ENCODE assay signal across 29 mouse cellular contexts in genomic region chr1:79379736-79380135, GRCm38 (mm10).
DNase-seq lines count a peak whose midpoint lies in the region; ATAC-seq lines count a peak whose summit lies in the region.
"Had no signal": no experiment of that assay in that cellular context is flagged by ENCODE, and none has a peak within 500 bp of the region (broad histone marks: within the 10 kb centered on the region; RNA-seq: fewer than 3 reads in every experiment).

No protein-coding gene starts in this region.

- no peak for DNase-seq in forebrain, embryonic 10.5 days (ENCODE audit: extremely low spot score, low spot score)
- no peak for DNase-seq in hindbrain, embryonic 14.5 days (ENCODE audit: low spot score)
- no peak for DNase-seq in neural tube, embryonic 10.5 days (ENCODE audit: extremely low spot score, low spot score)
- DNase-seq in adrenal gland, postnatal 25 days, result no peak
- DNase-seq: adrenal gland, adult 2 months; cerebellum, adult 11 months; cerebellum, adult 9-10 months; cerebellum, postnatal 36 days; gastrocnemius, postnatal 25 days; heart, adult 2 months; heart, postnatal 4 days; kidney, adult 2 months; kidney, postnatal 36 days; layer of hippocampus, postnatal 36 days; left cerebral cortex, postnatal 4 days; liver, postnatal 0 days; lung, postnatal 36 days; right cerebral cortex, postnatal 25 days; thymus, adult 18-20 months; thymus, postnatal 25 days had no signal

- H3K9me3 ChIP-seq in forebrain, embryonic 10.5 days, result no peaks in the 10 kb centered on the region
- H3K9me3 ChIP-seq in forebrain, embryonic 13.5 days (replicated peaks), result no peaks in the 10 kb centered on the region
- no peaks in the 10 kb centered on the region for H3K9me3 ChIP-seq in hindbrain, embryonic 14.5 days (ENCODE audit: control insufficient read depth, low read length)
- H3K9me3 ChIP-seq in hindbrain, embryonic 12.5 days (replicated peaks), result no peaks in the 10 kb centered on the region
- H3K9me3 ChIP-seq in neural tube, embryonic 12.5 days, result no peaks in the 10 kb centered on the region
- H3K9me3 ChIP-seq in neural tube, embryonic 14.5 days (ENCODE audit: control insufficient read depth, low read length), result no peaks in the 10 kb centered on the region
- H3K9me3 ChIP-seq: heart, embryonic 12.5 days; liver, embryonic 12.5 days; stomach, embryonic 15.5 days had no signal

- no peaks in the 10 kb centered on the region for H3K36me3 ChIP-seq in forebrain, embryonic 10.5 days (replicated peaks)
- H3K36me3 ChIP-seq in forebrain, embryonic 13.5 days (ENCODE audit: poor library complexity, severe bottlenecking), result no peaks in the 10 kb centered on the region
- no peaks in the 10 kb centered on the region for H3K36me3 ChIP-seq in hindbrain, embryonic 14.5 days (replicated peaks; ENCODE audit: control insufficient read depth, insufficient read depth)
- no peaks in the 10 kb centered on the region for H3K36me3 ChIP-seq in hindbrain, embryonic 12.5 days
- H3K36me3 ChIP-seq in neural tube, embryonic 12.5 days, result no peaks in the 10 kb centered on the region
- no peaks in the 10 kb centered on the region for H3K36me3 ChIP-seq in neural tube, embryonic 14.5 days (ENCODE audit: control insufficient read depth, insufficient read depth, low read length)
- H3K36me3 ChIP-seq: heart, embryonic 12.5 days; liver, embryonic 12.5 days; stomach, embryonic 15.5 days had no signal

- no peak overlapping the region for H3K4me3 ChIP-seq in forebrain, embryonic 10.5 days
- no peak overlapping the region for H3K4me3 ChIP-seq in forebrain, embryonic 13.5 days
- no peak overlapping the region for H3K4me3 ChIP-seq in hindbrain, embryonic 14.5 days (replicated peaks; ENCODE audit: low read length)
- no peak overlapping the region for H3K4me3 ChIP-seq in hindbrain, embryonic 12.5 days
- no peak overlapping the region for H3K4me3 ChIP-seq in neural tube, embryonic 12.5 days
- H3K4me3 ChIP-seq in neural tube, embryonic 14.5 days (ENCODE audit: low read depth, low read length), result no peak overlapping the region
- H3K4me3 ChIP-seq: heart, adult 2 months; heart, embryonic 12.5 days; liver, embryonic 12.5 days; stomach, embryonic 15.5 days had no signal

- no peaks in the 10 kb centered on the region for H3K27me3 ChIP-seq in forebrain, embryonic 10.5 days (ENCODE audit: poor library complexity, severe bottlenecking)
- H3K27me3 ChIP-seq in forebrain, embryonic 13.5 days, result no peaks in the 10 kb centered on the region
- H3K27me3 ChIP-seq in hindbrain, embryonic 14.5 days (ENCODE audit: control insufficient read depth, insufficient read depth, low read length), result no peaks in the 10 kb centered on the region
- H3K27me3 ChIP-seq in hindbrain, embryonic 12.5 days, result no peaks in the 10 kb centered on the region
- no peaks in the 10 kb centered on the region for H3K27me3 ChIP-seq in neural tube, embryonic 12.5 days (replicated peaks)
- H3K27me3 ChIP-seq in neural tube, embryonic 14.5 days (ENCODE audit: control insufficient read depth, insufficient read depth, low read length), result no peaks in the 10 kb centered on the region
- H3K27me3 ChIP-seq: CH12.LX; heart, embryonic 12.5 days; liver, embryonic 12.5 days; stomach, embryonic 15.5 days had no signal

- peaks cover 4% of the 10 kb centered on the region; the same call in 1 of the 2 replicates for H3K4me1 ChIP-seq in forebrain, embryonic 10.5 days
- H3K4me1 ChIP-seq in forebrain, embryonic 13.5 days, result no peaks in the 10 kb centered on the region
- no peaks in the 10 kb centered on the region for H3K4me1 ChIP-seq in hindbrain, embryonic 14.5 days (replicated peaks; ENCODE audit: control insufficient read depth, insufficient read depth, low read length)
- H3K4me1 ChIP-seq in hindbrain, embryonic 12.5 days, result 0 out of 2 replicates have a peak, but pooled peaks cover 2% of the 10 kb centered on the region
- no peaks in the 10 kb centered on the region for H3K4me1 ChIP-seq in neural tube, embryonic 12.5 days
- H3K4me1 ChIP-seq in neural tube, embryonic 14.5 days (ENCODE audit: control insufficient read depth, insufficient read depth, low read length), result no peaks in the 10 kb centered on the region
- H3K4me1 ChIP-seq: heart, embryonic 12.5 days; liver, embryonic 12.5 days; stomach, embryonic 15.5 days had no signal

- WGBS in forebrain, embryonic 10.5 days, result 89% methylated on average over 5 of the region's 5 CpGs
- WGBS in forebrain, embryonic 13.5 days, result 53% methylated on average over 5 of the region's 5 CpGs
- WGBS in hindbrain, embryonic 14.5 days, result 60% methylated on average over 5 of the region's 5 CpGs
- WGBS in hindbrain, embryonic 12.5 days, result 79% methylated on average over 5 of the region's 5 CpGs
- WGBS in neural tube, embryonic 12.5 days, result 70% methylated on average over 5 of the region's 5 CpGs
- 56% methylated on average over 5 of the region's 5 CpGs for WGBS in neural tube, embryonic 14.5 days

- no peak overlapping the region for H3K4me2 ChIP-seq in forebrain, embryonic 13.5 days
- no peak overlapping the region for H3K4me2 ChIP-seq in hindbrain, embryonic 14.5 days (replicated peaks)
- no peak overlapping the region for H3K4me2 ChIP-seq in hindbrain, embryonic 12.5 days (replicated peaks)
- H3K4me2 ChIP-seq in neural tube, embryonic 12.5 days (replicated peaks), result no peak overlapping the region
- H3K4me2 ChIP-seq in neural tube, embryonic 14.5 days (ENCODE audit: low read depth, low read length), result no peak overlapping the region
- H3K4me2 ChIP-seq: heart, embryonic 12.5 days; liver, embryonic 12.5 days; stomach, embryonic 15.5 days had no signal

- H3K27ac ChIP-seq in forebrain, embryonic 10.5 days, result 0 out of 2 replicates have a peak overlapping the region, but pooled peaks have one; percentile 35
- no peak overlapping the region for H3K27ac ChIP-seq in forebrain, embryonic 13.5 days
- peak overlapping the region; percentile 28; the same call in 1 of the 2 replicates for H3K27ac ChIP-seq in hindbrain, embryonic 14.5 days
- H3K27ac ChIP-seq in hindbrain, embryonic 12.5 days, result no peak overlapping the region
- no peak overlapping the region for H3K27ac ChIP-seq in neural tube, embryonic 12.5 days
- H3K27ac ChIP-seq in neural tube, embryonic 14.5 days (ENCODE audit: low read depth, low read length), result 0 out of 2 replicates have a peak overlapping the region, but pooled peaks have one; percentile 39
- H3K27ac ChIP-seq: heart, adult 2 months; liver, embryonic 12.5 days; stomach, embryonic 15.5 days had no signal

- no peak overlapping the region for H3K9ac ChIP-seq in forebrain, embryonic 13.5 days
- no peak overlapping the region for H3K9ac ChIP-seq in hindbrain, embryonic 14.5 days
- H3K9ac ChIP-seq in hindbrain, embryonic 12.5 days, result no peak overlapping the region; the same call in 1 of the 2 replicates
- no peak overlapping the region for H3K9ac ChIP-seq in neural tube, embryonic 12.5 days
- no peak overlapping the region for H3K9ac ChIP-seq in neural tube, embryonic 14.5 days (replicated peaks; ENCODE audit: low read depth, low read length)
- H3K9ac ChIP-seq: heart, embryonic 12.5 days; liver, embryonic 12.5 days; liver, postnatal 0 days; stomach, embryonic 15.5 days had no signal

- no peak for ATAC-seq in forebrain, embryonic 13.5 days
- peak; percentile 62 for ATAC-seq in hindbrain, embryonic 14.5 days (ENCODE audit: low FRiP score)
- ATAC-seq in hindbrain, embryonic 12.5 days (ENCODE audit: low FRiP score), result no peak
- ATAC-seq in neural tube, embryonic 12.5 days (ENCODE audit: low FRiP score, low read depth), result peak; percentile 61
- peak; percentile 73 for ATAC-seq in neural tube, embryonic 14.5 days (ENCODE audit: low read depth)
- ATAC-seq: activated CD4-positive, CD25-positive, alpha-beta regulatory T cell, adult 4 months; liver, embryonic 12.5 days; liver, postnatal 0 days had no signal

Comparison
In these comparisons a context has a peak if more than half of its experiments do, and no peak if none do; other contexts are left out.
1. H3K27ac ChIP-seq: peak in forebrain, embryonic 10.5 days (single experiment), hindbrain, embryonic 14.5 days (single experiment) and neural tube, embryonic 14.5 days (single experiment); none in forebrain, embryonic 13.5 days (single experiment), hindbrain, embryonic 12.5 days (single experiment) and neural tube, embryonic 12.5 days (single experiment).
2. ATAC-seq: peak in hindbrain, embryonic 14.5 days (single experiment), neural tube, embryonic 12.5 days (single experiment) and neural tube, embryonic 14.5 days (single experiment); none in forebrain, embryonic 13.5 days (single experiment) and hindbrain, embryonic 12.5 days (single experiment).